Mouse (Mus musculus): ENCODE data around the gene Aspg.

Aspg gene

DNA sequence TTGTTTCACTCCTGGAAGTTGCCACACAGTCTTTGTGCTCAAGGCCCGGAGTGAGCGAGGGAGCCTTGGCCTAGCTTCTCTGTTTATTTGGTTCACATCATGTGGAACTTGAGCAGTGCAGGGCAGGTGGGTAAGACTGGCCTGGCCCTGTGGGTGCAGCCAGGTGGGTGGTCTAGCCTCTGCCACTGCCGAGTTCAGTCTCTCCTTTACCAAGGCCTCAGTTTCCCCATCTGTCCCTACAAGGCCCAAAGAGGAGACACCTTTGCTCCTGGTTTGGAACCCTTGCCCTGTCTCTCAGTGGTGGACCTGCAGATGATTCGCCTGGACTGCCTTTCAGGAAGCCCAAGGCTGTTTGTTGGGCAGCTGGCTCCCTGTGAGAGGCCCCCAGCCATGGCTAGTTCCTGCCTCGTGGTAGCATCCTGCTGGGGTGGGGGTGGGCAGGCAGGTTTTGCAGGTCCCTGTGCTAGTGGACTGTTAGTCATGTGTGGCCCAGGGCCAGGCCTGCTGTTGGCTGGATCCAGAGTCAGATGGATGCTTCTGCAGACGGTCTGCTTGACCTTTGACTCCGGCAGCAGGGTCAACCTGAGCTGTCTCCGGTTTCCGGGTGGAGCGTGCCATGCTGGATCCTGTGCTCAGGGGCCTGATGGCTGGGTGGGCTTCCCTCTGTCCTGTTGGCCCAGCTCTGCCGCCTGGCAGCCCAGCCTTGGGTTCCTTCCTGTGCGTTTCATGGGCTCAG lies 44.9 kb downstream of the Aspg start:
- DNase-seq (ENCODE audit: low spot score in 2 of 2): no peak

DNA sequence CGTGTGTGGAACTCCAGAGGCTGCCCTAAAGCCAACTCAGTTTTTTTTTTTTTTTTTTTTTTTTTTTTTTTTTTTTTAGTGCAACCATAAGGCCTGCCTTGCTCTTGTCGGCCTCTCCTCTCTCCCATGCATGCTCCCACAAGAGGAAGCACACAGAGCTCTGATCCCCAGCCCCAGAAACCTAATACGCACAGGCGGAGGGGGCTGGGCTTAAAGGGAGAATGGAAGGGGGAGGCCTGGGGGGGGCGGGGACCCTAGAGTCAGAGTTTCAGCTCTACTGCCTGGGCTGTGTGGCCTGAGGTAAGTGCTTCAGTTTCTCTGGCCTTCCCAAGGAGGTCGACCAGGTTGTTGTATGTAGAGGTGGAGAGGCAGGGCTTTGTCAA lies 45.5 kb downstream of the Aspg start:
- no peak for DNase-seq (ENCODE audit: low spot score in 2 of 2)

DNA sequence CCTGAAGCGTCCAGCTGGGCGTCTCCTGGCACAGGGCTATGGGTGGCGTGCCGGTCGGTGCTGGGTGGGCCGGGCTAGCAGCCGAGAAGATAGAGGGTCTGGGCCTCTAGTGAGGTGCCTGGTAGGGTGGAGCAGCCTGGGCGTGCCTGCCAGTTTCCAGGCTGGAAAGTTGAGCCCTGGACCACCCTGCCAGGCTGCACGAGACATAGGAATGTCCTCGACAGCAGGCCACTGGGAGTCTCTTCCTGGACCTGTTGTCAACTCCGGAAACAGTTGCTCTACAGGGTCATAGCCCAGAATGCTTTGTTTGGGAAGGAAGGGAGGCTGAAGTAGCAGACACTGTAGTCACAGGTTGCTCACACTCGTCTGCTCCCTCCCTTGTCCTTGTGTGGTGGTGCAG lies 47.1 kb downstream of the Aspg start:
- DNase-seq (ENCODE audit: low spot score in 2 of 2): no peak

DNA sequence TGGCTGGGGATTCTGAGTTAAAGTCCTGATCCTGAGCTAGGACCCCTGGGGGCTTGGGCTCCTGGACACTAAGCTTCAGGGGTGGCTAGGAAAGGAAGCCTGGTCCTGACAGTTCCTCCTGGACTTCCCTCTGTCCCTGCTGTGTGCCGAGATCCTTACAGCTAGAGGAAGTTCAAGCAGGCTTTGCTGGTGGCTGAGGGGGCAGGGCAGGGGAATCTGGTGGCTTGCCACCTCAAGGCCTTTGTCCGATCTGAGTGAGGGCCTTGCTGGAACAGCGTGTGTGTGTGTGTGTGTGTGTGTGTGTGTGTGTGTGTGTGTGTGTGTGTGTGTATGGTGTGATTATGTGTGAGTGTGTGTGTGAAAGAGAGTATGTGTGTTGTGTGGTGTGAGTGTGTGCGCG lies 48.0 kb downstream of the Aspg start:
- DNase-seq (ENCODE audit: low spot score in 2 of 2): no peak

DNA sequence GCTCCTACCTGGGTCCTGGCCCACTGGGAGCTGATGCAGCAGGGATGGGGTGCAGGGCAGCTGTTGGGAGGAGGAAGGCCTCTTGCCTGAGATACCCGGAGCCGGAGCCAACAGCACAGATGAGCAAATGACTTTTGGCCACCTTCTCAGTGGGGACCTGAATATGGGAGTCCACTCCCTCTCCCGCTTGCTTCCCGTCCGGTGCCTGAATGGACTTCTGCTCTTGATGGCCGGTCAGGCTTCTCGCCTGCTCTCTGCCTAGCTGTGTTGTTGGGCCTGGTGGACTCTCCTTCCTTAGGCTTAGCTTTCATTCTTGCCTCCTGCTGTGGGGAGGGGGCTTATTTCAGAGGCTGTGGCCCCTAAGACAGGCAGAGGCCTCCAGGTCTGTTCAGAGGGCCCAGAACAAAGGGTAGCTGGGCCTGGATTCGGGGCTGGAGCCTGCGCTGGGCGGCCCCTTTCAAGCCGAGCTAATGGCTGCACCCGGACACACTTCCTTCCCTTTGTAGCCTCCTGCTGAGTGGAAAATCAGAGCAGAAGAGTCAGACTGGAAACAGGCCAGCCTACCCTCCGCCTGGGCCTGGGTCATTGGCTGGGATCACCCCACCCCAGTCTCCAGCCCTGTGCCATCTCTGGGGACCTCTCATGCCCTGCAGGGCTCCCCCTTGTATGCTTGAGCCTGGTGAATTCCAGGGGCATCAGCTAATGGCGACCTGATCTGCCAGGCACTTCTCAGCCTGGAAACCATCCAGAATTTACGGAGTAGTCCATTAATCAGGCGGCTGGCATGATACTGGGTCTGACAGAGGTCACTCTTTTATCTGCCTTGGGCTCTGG lies 49.0 kb downstream of the Aspg start:
- DNase-seq (ENCODE audit: low spot score in 2 of 2): no peak

DNA sequence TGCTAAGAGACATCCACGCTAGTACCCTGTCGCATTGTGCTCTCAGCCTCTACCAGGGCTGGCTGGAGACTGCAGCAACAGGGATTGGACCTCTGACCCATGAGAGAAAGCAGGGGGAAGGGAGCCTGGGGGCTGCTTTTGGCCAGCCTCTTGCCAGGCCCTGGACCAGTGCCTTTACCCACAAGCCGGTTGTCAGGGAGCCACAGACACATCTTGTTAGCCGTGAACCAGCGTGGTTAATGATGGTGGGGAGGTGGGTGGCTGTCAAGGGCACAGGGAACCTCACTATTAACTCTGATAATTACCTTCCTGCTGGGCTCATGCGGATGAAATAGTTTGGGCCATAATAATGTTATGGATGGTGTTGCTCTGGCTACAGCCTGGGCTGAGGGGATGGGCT lies 50.3 kb downstream of the Aspg start:
- no peak for DNase-seq (ENCODE audit: low spot score in 2 of 2)

DNA sequence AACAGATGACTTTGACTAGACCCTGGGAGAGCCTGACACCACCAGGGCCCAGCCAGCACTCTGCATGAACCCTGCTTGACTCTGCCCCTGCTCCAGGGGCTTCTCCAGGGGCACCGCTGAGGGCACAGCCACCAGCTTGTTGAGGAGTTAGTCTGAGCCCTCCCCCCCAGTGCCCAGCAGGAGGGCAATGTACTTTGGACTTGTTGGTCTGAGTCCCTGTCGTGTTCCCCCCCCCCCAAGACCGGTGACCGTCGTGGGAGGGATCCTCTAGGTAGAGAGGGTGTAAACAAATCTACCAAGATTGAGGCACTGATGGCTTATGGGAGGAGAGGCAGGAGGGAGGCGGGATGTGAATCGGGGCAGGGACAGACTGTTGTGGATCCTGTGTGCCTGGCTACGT lies 51.8 kb downstream of the Aspg start:
- DNase-seq (ENCODE audit: low spot score in 2 of 2): no peak

DNA sequence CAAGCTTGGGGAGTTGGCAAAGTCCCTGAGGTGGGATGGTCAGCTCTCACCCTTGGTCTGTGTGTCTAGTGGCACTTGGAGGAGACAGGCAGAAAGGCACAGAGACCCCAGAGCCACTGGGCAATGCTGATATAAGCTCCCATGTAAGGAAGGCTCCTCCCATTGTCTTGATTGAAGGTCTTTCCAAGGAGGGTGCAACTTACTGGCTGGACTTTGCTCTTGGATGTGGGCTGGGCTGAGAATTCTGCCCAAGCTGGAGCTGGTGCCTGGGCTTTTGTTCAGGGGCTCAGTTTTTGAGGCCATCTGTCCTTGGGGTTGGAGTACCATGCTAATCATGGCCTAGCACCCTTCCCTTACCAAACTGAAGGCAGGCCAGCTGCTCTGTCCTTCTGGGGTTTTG lies 52.3 kb downstream of the Aspg start:
- no peak for DNase-seq (ENCODE audit: low spot score in 2 of 2)

DNA sequence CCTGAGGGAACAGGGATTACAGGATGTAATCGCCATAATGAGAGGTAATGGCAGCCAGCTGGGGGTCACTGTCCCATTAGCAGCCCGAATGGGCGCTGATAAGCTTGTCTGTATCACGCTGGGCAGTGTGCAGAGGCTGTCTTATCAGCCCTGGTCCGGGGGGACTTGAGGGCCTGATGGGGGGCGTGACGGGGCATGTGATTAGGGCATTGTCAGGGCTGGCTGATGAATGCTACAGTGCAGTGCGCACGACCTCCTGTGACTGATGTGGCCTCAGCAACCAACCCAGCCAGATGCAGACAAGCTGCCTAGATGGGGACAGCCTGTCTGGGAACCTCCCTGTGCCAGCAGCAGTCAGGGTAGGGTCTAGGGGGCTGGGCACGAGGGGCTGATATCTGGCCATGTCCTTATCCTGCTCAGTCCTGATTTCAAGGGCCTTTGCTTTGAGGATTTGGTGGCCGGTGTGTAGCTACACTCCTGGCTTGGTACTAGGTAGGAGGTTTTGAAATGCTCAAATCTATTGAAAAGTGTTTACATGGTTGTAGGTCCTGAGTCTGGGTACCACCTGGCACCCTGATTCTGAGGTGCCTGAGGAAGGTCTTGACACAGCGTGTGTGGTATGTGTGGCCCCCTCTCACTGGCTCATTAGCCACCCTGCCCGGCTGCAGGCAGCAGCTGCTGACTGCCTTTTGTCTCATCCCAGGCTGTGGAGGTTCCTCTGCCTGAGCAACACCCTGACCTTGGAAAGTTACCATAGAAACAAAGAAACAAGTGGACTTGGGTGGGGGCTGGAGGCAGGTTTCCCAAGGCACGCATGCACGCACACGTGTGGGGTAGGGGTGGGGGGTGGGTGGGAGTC lies 57.7 kb downstream of the Aspg start:
- no peak for DNase-seq (ENCODE audit: low spot score in 2 of 2)

DNA sequence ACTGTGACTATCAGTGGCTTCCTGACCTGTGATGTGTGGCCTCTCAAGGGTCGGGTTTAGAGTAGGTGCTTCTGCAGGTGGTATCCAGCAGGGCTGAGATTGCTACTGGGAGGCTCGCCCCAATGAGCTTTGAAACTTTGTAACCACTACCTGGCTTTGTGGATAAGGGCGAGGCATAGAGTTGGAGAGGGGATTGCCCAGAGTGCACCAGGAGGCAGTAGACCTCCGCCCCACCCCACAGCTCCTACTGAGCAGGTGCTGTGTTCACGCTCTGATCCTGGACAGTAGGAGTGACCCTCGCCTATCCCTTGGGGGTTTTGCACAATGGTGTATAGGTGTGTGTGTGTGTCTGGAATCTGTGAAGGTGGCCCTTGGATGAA lies 58.4 kb downstream of the Aspg start:
- DNase-seq (ENCODE audit: low spot score in 2 of 2): no peak

DNA sequence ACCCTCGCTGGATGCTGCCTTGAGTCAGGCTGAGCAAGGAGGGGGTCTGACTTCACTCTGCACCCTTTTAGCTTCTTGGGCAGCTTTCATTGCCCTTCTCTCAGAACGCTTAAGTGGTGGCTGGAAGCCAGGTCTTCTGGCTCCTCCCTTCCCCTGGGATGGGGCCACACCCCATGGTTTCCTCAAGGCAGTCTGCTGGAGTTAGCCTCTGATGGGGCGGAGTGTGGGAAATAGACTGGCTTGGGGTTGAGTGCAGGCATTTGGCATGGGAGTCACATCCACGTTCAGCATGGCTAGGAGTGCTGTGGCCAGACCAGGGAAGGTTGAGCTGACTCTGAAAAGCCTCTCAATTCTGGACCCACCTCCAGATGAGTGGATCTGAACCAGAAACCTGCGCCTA lies 62.8 kb downstream of the Aspg start:
- DNase-seq (ENCODE audit: low spot score in 2 of 2): no peak

DNA sequence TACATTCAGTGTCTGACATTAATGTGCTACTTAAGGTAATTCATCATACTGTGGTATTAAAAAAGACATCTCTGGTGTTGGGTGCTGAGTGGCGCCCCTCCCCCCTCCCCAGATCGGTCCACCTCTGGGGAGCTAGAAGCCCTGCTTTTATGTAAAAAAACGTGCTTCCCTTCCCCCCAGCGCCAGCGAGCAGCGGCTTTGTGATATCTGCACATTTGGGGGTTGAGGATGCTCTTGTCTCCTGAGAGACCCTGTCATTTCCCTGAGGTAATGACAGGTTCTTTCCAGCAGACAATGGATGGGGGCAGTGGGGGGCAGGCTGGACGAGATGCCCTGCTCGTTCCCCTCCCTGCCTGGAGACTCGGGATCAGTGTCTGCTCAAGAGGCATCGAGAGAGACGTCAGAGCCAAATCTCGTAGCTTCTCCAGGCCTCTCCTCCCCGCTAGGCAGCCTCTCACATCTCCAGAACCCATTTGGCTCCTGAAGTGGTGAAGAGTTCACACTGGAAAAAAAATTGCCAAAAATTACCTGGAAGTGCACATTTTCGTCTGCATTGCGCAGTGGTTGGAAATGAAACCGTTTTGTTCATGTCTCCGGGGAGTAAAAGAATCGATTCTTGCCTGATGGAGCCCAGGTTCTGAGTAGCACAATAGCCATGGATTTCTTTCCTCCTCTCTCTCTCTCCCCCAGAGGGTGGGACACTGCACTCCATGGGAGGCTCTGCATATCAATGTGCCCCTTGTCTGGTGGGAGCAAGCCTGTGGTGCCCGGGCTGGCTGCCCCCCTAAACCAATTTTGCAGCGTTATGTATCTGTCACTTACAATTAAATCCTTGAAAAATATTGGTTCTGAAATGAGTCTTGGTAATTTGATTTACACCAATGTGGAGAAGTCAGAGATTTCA lies 64.4 kb downstream of the Aspg start:
- no peak for DNase-seq (ENCODE audit: low spot score in 2 of 2)

DNA sequence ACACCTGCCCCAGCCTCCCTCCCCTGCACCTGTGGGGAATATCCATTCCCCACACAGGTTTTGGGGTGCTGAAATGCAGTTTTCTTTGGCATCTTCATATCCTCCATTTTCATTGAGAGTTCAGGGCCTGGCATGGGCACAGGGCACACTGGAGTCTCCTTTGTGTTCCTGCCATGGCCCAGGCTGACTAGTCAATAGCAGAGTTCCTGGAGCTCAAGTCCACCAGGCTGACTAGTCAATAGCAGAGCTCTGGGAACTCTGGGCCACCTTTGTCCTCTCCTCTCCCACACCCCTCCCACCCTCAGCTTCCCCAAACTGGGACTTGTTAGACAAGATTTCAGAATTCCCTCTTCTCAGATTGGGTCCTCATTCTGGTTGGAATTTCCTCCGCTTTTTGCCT lies 65.2 kb downstream of the Aspg start:
- no peak for DNase-seq (ENCODE audit: low spot score in 2 of 2)

DNA sequence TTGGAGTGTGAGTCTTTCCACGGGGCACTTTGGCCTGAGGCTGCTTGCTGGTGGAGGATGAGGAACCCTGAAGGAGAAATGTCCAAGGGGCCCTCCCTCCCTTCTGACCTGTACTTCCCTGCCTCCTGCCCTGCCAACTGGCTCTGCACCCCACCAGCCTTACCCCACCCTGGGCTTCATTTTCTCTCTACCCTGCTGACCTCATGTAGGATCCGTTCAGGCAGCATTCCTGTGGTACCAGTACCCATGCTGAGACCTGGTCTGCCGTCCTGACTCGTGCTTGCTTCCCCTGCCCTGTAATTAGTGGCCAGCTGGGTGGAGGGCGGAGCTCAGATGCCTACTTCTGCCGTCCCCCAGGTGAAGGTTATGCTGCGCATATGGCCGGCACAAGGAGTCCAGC lies 65.7 kb downstream of the Aspg start:
- DNase-seq (ENCODE audit: low spot score in 2 of 2): no peak
